Mouse (Mus musculus) midbrain, embryonic 12.5 days (tissue): ENCODE data around the gene Zbtb1. TPM values are rescaled to one million over a fixed set of nuclear protein-coding genes. Genes with fewer than 3 reads are reported as not detected.

Experiments
- polyA plus RNA-seq: library from polyadenylated mRNA; unstranded; fragments of >200 nt; fragmentation: Nextera tagmentation; extraction: Ambion mirVana; gene quantifications from 2 replicates; pipeline ENCODE4 v1.2.1, GENCODE M21; 2016

Zbtb1 gene
- polyA plus RNA-seq, 1 experiment from 2014 or later: 7.7 TPM

Other genes with a start within 250 kb of the Zbtb1 start
- 0.12 and 0.41 TPM in 2 replicates for gene Esr2, start 193.0 kb upstream of the Zbtb1 start, polyA plus RNA-seq
- not detected in 2 replicates for gene Tex21, start 123.5 kb upstream of the Zbtb1 start, polyA plus RNA-seq
- gene Mthfd1, start 115.0 kb upstream of the Zbtb1 start, polyA plus RNA-seq: 49.5 and 52.5 TPM in 2 replicates
- gene Akap5, start 45.4 kb upstream of the Zbtb1 start, polyA plus RNA-seq: 6.2 and 6.4 TPM in 2 replicates
- 18.1 and 20.2 TPM in 2 replicates for gene Zbtb25, start 664 bp upstream of the Zbtb1 start, polyA plus RNA-seq
- 5.8 and 6.5 TPM in 2 replicates for gene Hspa2, start 33.9 kb downstream of the Zbtb1 start, polyA plus RNA-seq
- gene Ppp1r36, start 47.3 kb downstream of the Zbtb1 start, polyA plus RNA-seq: 0.25 and 0.42 TPM in 2 replicates
- gene Plekhg3, start 160.6 kb downstream of the Zbtb1 start, polyA plus RNA-seq: 1.3 and 1.8 TPM in 2 replicates